Mouse (Mus musculus) gastrocnemius, adult 2 months (tissue): ENCODE results near the gene Aurka. TPM values are rescaled to one million over a fixed set of nuclear protein-coding genes. Genes with fewer than 3 reads are reported as not detected.
A peak's percentile ranks its signal among the peaks of the same experiment; 100 is the strongest.

ENCODE experiments used
- DNase-seq: peaks from one replicate; pipeline ENCODE4 v3.0.0; 2022
- H3K27ac ChIP-seq: fragments of 200-600 bp; 2 replicates; pipeline ENCODE4 v1.8.1; 2022; ENCODE audit warnings: mild to moderate bottlenecking
- H3K4me3 ChIP-seq: fragments of 200-600 bp; 2 replicates; pipeline ENCODE4 v1.8.1; 2022; ENCODE audit warnings: mild to moderate bottlenecking, moderate library complexity
- CTCF ChIP-seq: fragments of 200-600 bp; IDR thresholded peaks from 2 replicates; pipeline ENCODE4 v1.8.1; 2022; ENCODE audit warnings: antibody characterized with exemption, mild to moderate bottlenecking, moderate library complexity
- intact Hi-C: fragments of 180-260 bp; cut with DNase I; formaldehyde crosslinking; loops from one replicate; pipeline ENCODE4 v1.15.1; 2025
- total RNA-seq, 2 experiments: library from RNA; stranded (reverse); gene quantifications; 2 replicates each; pipeline ENCODE4 v1.2.3; 2021

Aurka gene
- total RNA-seq, 2 experiments from 2014 or later = 4.4 to 9.9 TPM

- DNase-seq = no peak
- intact Hi-C loops = loop anchor here (10.0 kb wide), 1 partner anchor 638 kb away; no protein-coding TSS in a partner anchor
- Histone ChIP-seq H3K27ac (no peak overlapping the region), H3K4me3 (no peak overlapping the region)
- TF ChIP-seq CTCF = no peak
Measured at GRCm38 (mm10) chr2:172376999-172377515, 6.7 kb upstream of the Aurka start.

- intact Hi-C loops = loop anchor here (10.0 kb wide), 1 partner anchor 638 kb away; no protein-coding TSS in a partner anchor
Measured at GRCm38 (mm10) chr2:172376551-172376950, 6.2 kb upstream of the Aurka start.

GRCm38 (mm10) chr2:172371258-172371657, 923 bp upstream of the Aurka start:
- Histone ChIP-seq H3K27ac (peak overlapping the region; percentile 98), H3K4me3 (peak overlapping the region; percentile 91)
- no peak for DNase-seq
- intact Hi-C loops = loop anchor here (2.0 to 10.0 kb wide), 3 partner anchors 24 to 644 kb away; partner anchors contain the start of gene Rtf2
- TF ChIP-seq CTCF = no peak

More at GRCm38 (mm10) chr2:172376551-172376950, 6.2 kb upstream of the Aurka start:
- DNase-seq = peak; percentile 54
- TF ChIP-seq CTCF = no peak
- Histone ChIP-seq H3K4me3 (no peak overlapping the region), H3K27ac (peak overlapping the region; percentile 64)

GRCm38 (mm10) chr2:172363176-172363575, 7.2 kb downstream of the Aurka start:
- intact Hi-C loops = no loop called here
- TF ChIP-seq CTCF = no peak
- DNase-seq = peak; percentile 75
- H3K27ac ChIP-seq = peak overlapping the region; percentile 88
- peak overlapping the region; percentile 57 for H3K4me3 ChIP-seq

GRCm38 (mm10) chr2:172355833-172356232, 14.5 kb downstream of the Aurka start:
- no peak for DNase-seq
- intact Hi-C loops = no loop called here
- Histone ChIP-seq H3K27ac (no peak overlapping the region), H3K4me3 (no peak overlapping the region)
- no peak for TF ChIP-seq CTCF

- no peak overlapping the region for H3K4me3 ChIP-seq
- no peak for DNase-seq
- TF ChIP-seq CTCF = no peak
- H3K27ac ChIP-seq = no peak overlapping the region
- intact Hi-C loops = no loop called here
Measured at GRCm38 (mm10) chr2:172354761-172355160, 15.6 kb downstream of the Aurka start.

GRCm38 (mm10) chr2:172353218-172353617, 17.1 kb downstream of the Aurka start:
- intact Hi-C loops = no loop called here
- peak; percentile 42 for DNase-seq
- Histone ChIP-seq H3K4me3 (0 out of 2 replicates have a peak overlapping the region, but pooled peaks have one; percentile 11), H3K27ac (peak overlapping the region; percentile 81)
- TF ChIP-seq CTCF = no peak

- no peak for TF ChIP-seq CTCF
- no peak overlapping the region for H3K27ac ChIP-seq
- intact Hi-C loops = no loop called here
- no peak overlapping the region for H3K4me3 ChIP-seq
- no peak for DNase-seq
Measured at GRCm38 (mm10) chr2:172350773-172351172, 19.6 kb downstream of the Aurka start.

- DNase-seq = no peak
- intact Hi-C loops = loop anchor here (5.0 to 10.0 kb wide), 2 partner anchors 93 to 645 kb away; partner anchors contain the start of gene Rtf2
- H3K27ac ChIP-seq = no peak overlapping the region
- TF ChIP-seq CTCF = no peak
- no peak overlapping the region for H3K4me3 ChIP-seq
Measured at GRCm38 (mm10) chr2:172349776-172350175, 20.6 kb downstream of the Aurka start.

GRCm38 (mm10) chr2:172348297-172348950, 21.9 kb downstream of the Aurka start:
- TF ChIP-seq CTCF = no peak
- intact Hi-C loops = loop anchor here (5.0 to 10.0 kb wide), 2 partner anchors 94 to 646 kb away; partner anchors contain the start of gene Rtf2
- H3K4me3 ChIP-seq = no peak overlapping the region
- no peak for DNase-seq
- no peak overlapping the region for H3K27ac ChIP-seq

- intact Hi-C loops = loop anchor here (2.0 to 10.0 kb wide), 3 partner anchors 24 to 648 kb away; partner anchors contain the start of genes Aurka, Cstf1 and Rtf2
- no peak for TF ChIP-seq CTCF
- Histone ChIP-seq H3K4me3 (no peak overlapping the region; the same call in 1 of the 2 replicates), H3K27ac (no peak overlapping the region)
- DNase-seq = no peak
Measured at GRCm38 (mm10) chr2:172346933-172347611, 23.3 kb downstream of the Aurka start.

- peak overlapping the region; percentile 93 for H3K27ac ChIP-seq
- DNase-seq = peak; percentile 75
Measured at GRCm38 (mm10) chr2:172346034-172346929, 24.1 kb downstream of the Aurka start.

More at GRCm38 (mm10) chr2:172346034-172346929, 24.1 kb downstream of the Aurka start:
- peak overlapping the region; percentile 91 for H3K4me3 ChIP-seq
- intact Hi-C loops = loop anchor here (2.0 to 10.0 kb wide), 3 partner anchors 25 to 649 kb away; partner anchors contain the start of genes Aurka, Cstf1 and Rtf2
- no peak for TF ChIP-seq CTCF
